Mouse (Mus musculus) heart, embryonic 13.5 days (tissue): ENCODE measurements at regions not wholly inside any gene's neighbourhood (a gene's known extent, or its start where the extent isn't known, plus 50 kb on each side); places are given as distances from the start of the nearest gene placed in this dataset.

ENCODE experiments used
- ATAC-seq: fragments of 200-750 bp; cut with Nextera tagmentation; 2 replicates; pipeline ENCODE4 v1.8.0; 2017; ENCODE audit warnings: moderate TSS enrichment; ENCODE audit not compliant: insufficient number of reproducible peaks, low FRiP score, low TSS enrichment; ENCODE audit errors: extremely low read depth
- H3K27ac ChIP-seq: fragments of 300-500 bp; sonication (generic); replicated peaks from 2 replicates; pipeline ENCODE4 v1.5.1; 2015; ENCODE audit warnings: moderate library complexity, mild to moderate bottlenecking, inconsistent platforms
- H3K27me3 ChIP-seq: fragments of 300-500 bp; sonication (generic); replicated peaks from 2 replicates; pipeline ENCODE4 v1.6.1; 2015; ENCODE audit warnings: mild to moderate bottlenecking, inconsistent platforms
- H3K36me3 ChIP-seq: fragments of 300-500 bp; sonication (generic); 2 replicates; pipeline ENCODE4 v1.6.1; 2015; ENCODE audit warnings: mild to moderate bottlenecking, inconsistent platforms
- H3K4me1 ChIP-seq: fragments of 300-500 bp; sonication (generic); 2 replicates; pipeline ENCODE4 v1.6.1; 2015; ENCODE audit warnings: inconsistent platforms
- H3K4me2 ChIP-seq: fragments of 300-500 bp; sonication (generic); 2 replicates; pipeline ENCODE4 v1.6.1; 2015; ENCODE audit warnings: inconsistent platforms, mild to moderate bottlenecking, moderate library complexity
- H3K4me3 ChIP-seq: fragments of 300-500 bp; sonication (generic); 2 replicates; pipeline ENCODE4 v1.5.1; 2015; ENCODE audit warnings: moderate library complexity, mild to moderate bottlenecking, inconsistent platforms
- H3K9ac ChIP-seq: fragments of 300-500 bp; sonication (generic); 2 replicates; pipeline ENCODE4 v1.6.1; 2015; ENCODE audit warnings: inconsistent platforms, mild to moderate bottlenecking, moderate library complexity
- H3K9me3 ChIP-seq: fragments of 300-500 bp; sonication (generic); 2 replicates; pipeline ENCODE4 v1.6.1; 2016; ENCODE audit warnings: inconsistent platforms
- WGBS: fragments of 180-500 bp; shearing (Covaris S2); methylation state at CpG from one replicate; pipeline ENCODE4 v1.1.7; 2015; ENCODE audit warnings: mixed read lengths; 5-methylcytosine and 5-hydroxymethylcytosine counted together

DNA sequence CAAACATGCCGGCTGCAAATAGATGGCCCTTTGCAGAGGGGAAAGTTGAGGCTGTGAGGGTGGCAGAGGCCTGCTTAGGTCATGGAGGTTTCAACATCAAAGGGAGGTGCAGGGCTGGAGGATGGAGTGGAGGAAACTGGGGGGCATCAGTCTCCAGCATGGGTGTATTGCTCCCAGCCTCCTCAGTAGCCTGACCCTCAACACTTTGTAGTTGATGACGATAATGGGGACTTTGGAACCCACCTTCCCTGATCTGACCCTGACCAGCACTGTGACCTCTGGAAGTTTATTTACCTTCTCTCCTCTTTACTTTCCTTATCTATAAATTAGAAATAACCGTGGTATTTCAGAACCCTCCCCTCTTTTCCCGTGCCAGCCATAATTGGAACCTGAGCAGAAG lies 56.2 kb downstream of the Gm26897 start:
- H3K27me3 ChIP-seq = no peaks in the 10 kb centered on the region
- H3K36me3 ChIP-seq = no peaks in the 10 kb centered on the region
- peak overlapping the region; percentile 76 for H3K27ac ChIP-seq
- no peak for ATAC-seq
- H3K4me3 ChIP-seq = no peak overlapping the region
- H3K9me3 ChIP-seq = no peaks in the 10 kb centered on the region
- peaks cover 53% of the 10 kb centered on the region for H3K4me1 ChIP-seq
- no peak overlapping the region for H3K9ac ChIP-seq
- WGBS = 28% methylated on average over 4 of the region's 4 CpGs
- no peak overlapping the region for H3K4me2 ChIP-seq

DNA sequence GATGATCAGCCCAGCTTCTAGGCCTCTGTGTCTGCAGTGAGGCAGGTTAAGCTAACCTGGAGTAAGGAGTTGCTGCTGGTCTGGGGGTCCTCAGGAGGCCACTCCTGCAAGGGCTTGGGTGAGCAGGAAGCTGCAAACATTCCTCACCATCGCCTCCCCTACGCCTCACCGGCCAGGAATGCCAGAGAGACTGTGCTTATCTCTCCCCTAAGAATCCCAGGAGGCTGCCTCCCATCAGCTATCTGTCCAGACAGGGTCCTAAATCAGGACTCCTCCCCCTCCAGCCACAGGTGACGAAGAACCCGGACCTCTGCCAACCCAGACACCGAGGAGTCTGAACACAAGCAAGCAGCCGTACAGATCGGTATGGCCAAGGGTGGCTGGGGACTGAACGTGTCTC lies 56.8 kb downstream of the Gm26897 start:
- Histone ChIP-seq H3K36me3 (no peaks in the 10 kb centered on the region), H3K27ac (peak overlapping the region; percentile 76), H3K9ac (no peak overlapping the region), H3K4me1 (peaks cover 58% of the 10 kb centered on the region), H3K4me3 (no peak overlapping the region), H3K27me3 (no peaks in the 10 kb centered on the region), H3K9me3 (no peaks in the 10 kb centered on the region), H3K4me2 (peak overlapping the region; percentile 22; the same call in 1 of the 2 replicates)
- 13% methylated on average over 9 of the region's 9 CpGs for whole genome bisulfite sequencing
- ATAC-seq = no peak

DNA sequence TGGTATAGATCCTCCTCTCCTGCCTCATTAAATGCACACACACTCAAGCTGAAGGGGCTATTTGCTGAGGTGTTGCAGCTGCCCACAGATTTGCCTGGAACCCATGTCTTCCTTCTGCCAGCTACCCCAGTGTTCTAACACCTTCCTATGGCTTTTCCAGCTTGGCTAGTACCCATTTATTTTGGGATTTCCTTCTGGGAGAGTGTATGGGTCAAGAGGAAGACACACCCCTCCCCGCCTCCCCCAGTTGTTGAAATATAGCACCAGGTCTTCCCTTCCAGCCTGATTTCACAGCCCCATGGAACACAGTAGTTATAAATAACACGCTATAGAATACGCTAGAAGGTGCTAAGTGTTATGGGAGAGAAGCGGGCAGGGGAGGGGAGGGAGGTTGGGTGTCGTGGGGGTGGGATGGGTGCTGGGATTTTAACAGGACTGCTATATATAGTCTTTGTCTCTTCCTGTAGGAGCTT lies 57.4 kb downstream of the Gm26897 start:
- Histone ChIP-seq H3K4me1 (peaks cover 58% of the 10 kb centered on the region), H3K27me3 (no peaks in the 10 kb centered on the region), H3K27ac (peak overlapping the region; percentile 76), H3K36me3 (no peaks in the 10 kb centered on the region), H3K9ac (no peak overlapping the region), H3K9me3 (no peaks in the 10 kb centered on the region), H3K4me2 (no peak overlapping the region), H3K4me3 (no peak overlapping the region)
- 38% methylated on average over 5 of the region's 5 CpGs for WGBS
- ATAC-seq = no peak

DNA sequence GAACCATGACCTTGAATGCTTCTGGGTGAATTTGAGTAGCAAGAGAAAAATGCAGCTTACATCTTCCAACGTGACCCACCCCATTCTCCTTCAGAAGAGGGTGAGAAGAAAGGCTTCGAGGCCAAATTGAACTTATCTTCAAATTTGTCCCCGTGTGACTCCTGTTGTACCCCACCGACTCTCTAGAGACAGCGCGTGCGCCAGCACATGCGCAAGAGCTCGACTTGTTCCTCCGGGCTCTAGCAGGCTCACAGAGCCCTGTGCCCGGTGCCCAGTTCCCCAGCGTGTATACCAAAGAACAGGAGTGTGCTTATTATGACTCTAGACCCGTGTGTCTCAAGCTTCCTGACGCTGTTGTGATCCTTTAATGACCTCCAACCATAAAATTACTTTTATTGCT lies 59.0 kb downstream of the Gm26897 start:
- H3K9ac ChIP-seq = no peak overlapping the region

DNA sequence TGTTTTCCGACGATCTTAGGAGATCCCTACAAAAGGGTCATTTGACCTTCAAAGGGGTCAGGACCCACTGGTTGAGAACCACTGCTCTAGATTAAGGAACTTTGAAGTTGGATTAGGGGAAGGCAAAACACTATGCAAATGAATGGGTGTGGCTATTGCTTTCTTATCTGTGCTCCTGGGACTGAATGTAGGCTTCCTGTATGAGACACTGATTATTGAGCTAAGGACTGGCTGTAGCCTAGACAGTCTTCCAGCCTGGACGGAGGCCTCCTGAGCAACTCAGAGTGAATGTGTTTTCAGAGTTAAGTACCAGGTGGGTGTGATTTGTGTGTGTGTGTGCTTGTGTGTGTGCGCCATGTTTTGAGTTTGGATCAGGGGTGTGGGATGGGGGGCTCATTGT lies 59.5 kb downstream of the Gm26897 start:
- H3K9ac ChIP-seq = no peak overlapping the region
- no peak overlapping the region for H3K4me2 ChIP-seq
- WGBS = 60% methylated on average over 4 of the region's 4 CpGs
- ATAC-seq = no peak
- no peak overlapping the region for H3K4me3 ChIP-seq
- peaks cover 58% of the 10 kb centered on the region for H3K4me1 ChIP-seq
- H3K9me3 ChIP-seq = no peaks in the 10 kb centered on the region
- H3K27ac ChIP-seq = no peak overlapping the region
- H3K36me3 ChIP-seq = no peaks in the 10 kb centered on the region
- H3K27me3 ChIP-seq = no peaks in the 10 kb centered on the region

More for the DNA sequence above, 59.0 kb downstream of the Gm26897 start:
- H3K27ac ChIP-seq = no peak overlapping the region
- no peaks in the 10 kb centered on the region for H3K9me3 ChIP-seq
- no peaks in the 10 kb centered on the region for H3K36me3 ChIP-seq
- no peak overlapping the region for H3K4me2 ChIP-seq
- no peak for ATAC-seq
- H3K4me1 ChIP-seq = peaks cover 58% of the 10 kb centered on the region
- WGBS = 81% methylated on average over 14 of the region's 14 CpGs
- no peak overlapping the region for H3K4me3 ChIP-seq
- no peaks in the 10 kb centered on the region for H3K27me3 ChIP-seq

DNA sequence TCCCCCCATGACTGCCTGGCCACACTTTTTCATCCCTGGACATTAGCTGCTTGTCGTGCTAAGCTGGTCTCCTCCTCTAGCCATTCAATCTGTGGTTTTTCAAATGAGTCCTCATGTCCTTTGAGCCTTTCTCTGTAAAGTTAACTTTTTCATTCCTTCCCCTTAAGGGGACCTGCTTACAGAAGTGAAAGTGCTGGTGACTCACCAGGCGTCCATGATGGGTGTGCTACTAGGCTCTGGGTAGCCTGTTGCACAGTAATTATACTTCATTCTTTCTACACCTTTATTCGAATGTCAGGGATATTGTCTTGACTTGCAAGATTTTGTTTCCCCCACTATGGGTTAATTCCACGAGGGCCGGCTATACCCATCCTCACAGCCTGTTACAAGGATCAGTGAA lies 63.2 kb downstream of the Gm26897 start:
- no peak overlapping the region for H3K27ac ChIP-seq
- no peak for ATAC-seq
- no peak overlapping the region for H3K4me2 ChIP-seq
- H3K27me3 ChIP-seq = 0 out of 2 replicates have a peak, but pooled peaks cover 4% of the 10 kb centered on the region
- H3K4me1 ChIP-seq = peaks cover 49% of the 10 kb centered on the region
- no peaks in the 10 kb centered on the region for H3K9me3 ChIP-seq
- H3K9ac ChIP-seq = no peak overlapping the region
- H3K4me3 ChIP-seq = no peak overlapping the region
- WGBS = 76% methylated on average over 5 of the region's 5 CpGs
- H3K36me3 ChIP-seq = no peaks in the 10 kb centered on the region

DNA sequence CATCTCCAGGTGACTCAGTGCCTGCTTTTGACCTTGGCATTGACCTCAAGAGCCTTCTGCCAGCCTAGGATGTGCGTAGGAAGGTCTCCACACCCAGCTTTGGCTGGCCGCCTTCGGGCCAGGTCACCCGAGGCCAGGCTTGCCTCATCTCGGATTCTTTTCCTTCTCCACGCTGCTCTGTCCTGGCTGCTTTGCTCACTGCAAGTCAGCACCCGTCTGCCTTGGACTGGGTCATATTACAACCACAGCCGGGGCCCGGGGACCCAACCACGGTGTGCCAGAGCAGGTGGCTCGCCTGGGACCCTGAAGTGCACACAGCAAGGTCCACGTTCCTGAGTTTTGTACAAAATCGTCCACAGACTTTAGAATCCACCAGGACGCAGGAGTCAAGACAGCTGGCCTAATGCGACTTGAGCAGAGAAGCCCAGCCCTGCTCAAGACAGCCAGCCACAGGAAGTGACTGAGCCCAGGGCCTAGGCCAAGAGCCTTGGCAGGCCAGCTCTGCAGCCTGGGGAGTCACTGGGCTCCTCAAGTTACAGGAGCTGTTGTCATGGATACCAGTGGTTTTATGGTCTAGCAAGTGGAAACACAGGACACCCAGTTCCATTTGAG lies 66.1 kb downstream of the Gm26897 start:
- peak overlapping the region; percentile 66 for H3K27ac ChIP-seq
- H3K9me3 ChIP-seq = no peaks in the 10 kb centered on the region
- no peaks in the 10 kb centered on the region for H3K36me3 ChIP-seq
- no peak overlapping the region for H3K9ac ChIP-seq
- no peak for ATAC-seq
- H3K4me1 ChIP-seq = peaks cover 20% of the 10 kb centered on the region
- WGBS = 31% methylated on average over 15 of the region's 15 CpGs
- H3K27me3 ChIP-seq = peaks cover 6% of the 10 kb centered on the region; the same call in 1 of the 2 replicates
- H3K4me2 ChIP-seq = no peak overlapping the region
- no peak overlapping the region for H3K4me3 ChIP-seq

DNA sequence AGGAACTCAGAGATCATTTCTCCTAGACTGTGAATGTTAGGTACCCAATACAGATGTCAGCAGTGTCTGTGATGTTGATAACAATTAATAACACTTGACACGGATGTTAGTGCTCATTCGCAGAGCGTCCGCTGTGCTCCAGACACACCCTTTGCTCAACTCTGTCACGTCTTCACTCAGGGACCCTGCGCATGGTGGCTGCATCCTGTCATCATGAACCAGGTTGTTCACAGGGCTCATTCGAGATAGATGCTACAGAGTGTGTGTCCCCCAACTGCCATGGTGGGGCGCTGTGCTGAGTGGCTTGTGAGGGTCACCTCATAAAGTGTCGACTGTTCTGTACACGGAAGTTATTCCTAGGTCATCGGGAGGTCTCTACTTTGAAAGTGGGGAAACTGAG lies 66.8 kb downstream of the Gm26897 start:
- peaks cover 13% of the 10 kb centered on the region for H3K27me3 ChIP-seq
- H3K9me3 ChIP-seq = no peaks in the 10 kb centered on the region
- H3K36me3 ChIP-seq = no peaks in the 10 kb centered on the region
- H3K9ac ChIP-seq = no peak overlapping the region
- H3K4me2 ChIP-seq = no peak overlapping the region
- no peak for ATAC-seq
- H3K4me1 ChIP-seq = peaks cover 15% of the 10 kb centered on the region
- WGBS = 78% methylated on average over 11 of the region's 11 CpGs
- H3K27ac ChIP-seq = no peak overlapping the region
- H3K4me3 ChIP-seq = no peak overlapping the region

DNA sequence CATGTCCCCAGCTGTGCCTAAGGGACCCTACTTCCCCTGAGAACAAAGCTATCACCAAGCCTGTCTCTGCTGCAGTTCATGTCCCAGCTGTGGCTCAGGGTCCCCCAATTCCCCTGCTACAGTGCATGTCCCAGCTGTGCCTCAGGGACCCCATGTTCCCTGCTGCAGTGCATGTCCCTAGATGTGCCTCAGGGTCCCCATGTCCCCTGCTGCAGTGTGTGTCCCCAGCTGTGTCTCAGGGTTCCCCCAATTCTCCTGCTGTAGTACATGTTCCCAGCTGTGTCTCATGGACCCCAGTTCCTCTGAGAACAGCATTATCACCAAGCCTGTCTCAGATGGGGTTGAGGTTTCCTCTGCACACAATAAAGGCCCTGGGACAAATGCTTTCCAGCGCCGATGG lies 67.3 kb downstream of the Gm26897 start:
- H3K4me1 ChIP-seq = peaks cover 20% of the 10 kb centered on the region
- no peak for ATAC-seq
- no peak overlapping the region for H3K4me2 ChIP-seq
- H3K36me3 ChIP-seq = no peaks in the 10 kb centered on the region
- no peak overlapping the region for H3K27ac ChIP-seq
- WGBS = 72% methylated on average over 2 of the region's 2 CpGs
- H3K4me3 ChIP-seq = no peak overlapping the region
- peaks cover 18% of the 10 kb centered on the region for H3K27me3 ChIP-seq
- no peak overlapping the region for H3K9ac ChIP-seq
- H3K9me3 ChIP-seq = no peaks in the 10 kb centered on the region

DNA sequence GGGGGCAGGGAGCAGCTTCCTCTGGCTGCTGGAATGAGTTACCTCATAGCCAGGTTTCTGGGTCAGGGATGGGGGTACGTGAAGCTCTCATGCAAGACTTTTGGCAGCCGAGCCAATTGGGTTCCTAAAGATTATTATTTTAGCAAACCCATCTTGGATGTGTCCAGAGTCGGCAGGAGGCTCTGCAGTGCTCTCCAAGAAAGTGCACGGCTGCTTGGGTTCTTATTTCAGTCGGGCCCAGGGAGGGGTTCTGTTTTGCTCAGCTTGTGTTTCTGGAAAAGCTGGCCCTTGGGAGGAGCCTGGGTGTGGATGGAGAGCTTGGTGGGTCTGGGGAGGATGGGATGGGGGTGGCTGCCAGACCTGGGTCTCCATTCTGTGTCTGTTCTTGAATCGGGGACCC lies 70.8 kb downstream of the Gm26897 start:
- Histone ChIP-seq H3K4me3 (no peak overlapping the region), H3K9me3 (no peaks in the 10 kb centered on the region), H3K9ac (no peak overlapping the region), H3K36me3 (no peaks in the 10 kb centered on the region), H3K4me2 (no peak overlapping the region), H3K27me3 (peaks cover 23% of the 10 kb centered on the region), H3K27ac (no peak overlapping the region), H3K4me1 (peaks cover 16% of the 10 kb centered on the region)
- ATAC-seq = no peak
- WGBS = 59% methylated on average over 6 of the region's 6 CpGs

DNA sequence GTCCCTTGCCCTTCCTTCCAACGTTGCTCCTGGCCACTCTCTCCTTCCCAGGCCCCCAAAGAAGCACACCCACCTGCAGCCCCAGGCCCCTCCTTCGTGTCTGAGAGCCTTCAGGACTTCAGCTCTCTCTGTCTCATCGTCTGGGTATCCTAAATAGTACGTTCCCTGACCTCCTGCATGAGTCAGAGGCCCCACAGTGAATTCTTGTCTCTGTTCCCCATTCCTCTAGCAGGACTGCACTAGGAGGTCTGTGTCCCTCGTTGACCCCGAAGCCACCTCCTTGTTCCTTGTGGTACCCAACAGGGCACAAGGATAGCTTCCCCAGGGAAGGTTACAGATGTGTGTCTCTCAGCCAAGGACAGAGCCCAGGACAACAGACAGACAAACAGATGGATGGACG lies 71.4 kb downstream of the Gm26897 start:
- H3K27me3 ChIP-seq = peaks cover 23% of the 10 kb centered on the region
- no peak for ATAC-seq
- H3K27ac ChIP-seq = no peak overlapping the region
- no peaks in the 10 kb centered on the region for H3K9me3 ChIP-seq
- H3K9ac ChIP-seq = no peak overlapping the region
- 50% methylated on average over 7 of the region's 7 CpGs for WGBS
- H3K4me3 ChIP-seq = no peak overlapping the region
- H3K4me1 ChIP-seq = peaks cover 11% of the 10 kb centered on the region
- H3K4me2 ChIP-seq = no peak overlapping the region
- H3K36me3 ChIP-seq = no peaks in the 10 kb centered on the region

DNA sequence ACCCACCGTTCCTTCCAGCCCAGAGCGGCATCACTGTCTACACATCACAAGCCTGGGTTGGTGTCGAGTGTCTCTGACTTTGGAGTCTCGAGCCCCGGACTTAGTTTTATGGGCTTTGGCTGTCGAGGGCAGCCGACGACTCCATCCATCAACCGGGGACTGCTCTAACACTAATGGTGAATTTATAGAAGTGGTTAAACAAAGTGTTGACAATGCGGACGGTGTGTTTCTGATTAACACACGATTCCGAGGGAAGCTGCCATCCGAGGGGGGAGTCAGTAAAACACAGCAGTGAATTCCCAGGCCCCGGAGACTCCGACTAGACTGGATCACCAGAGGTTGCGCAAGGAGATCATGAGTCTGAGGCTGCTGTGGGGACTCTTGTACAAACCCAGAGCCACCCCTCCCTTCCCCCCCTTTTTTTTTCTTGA lies 72.1 kb downstream of the Gm26897 start:
- 24% methylated on average over 17 of the region's 17 CpGs for WGBS
- Histone ChIP-seq H3K4me1 (peaks cover 14% of the 10 kb centered on the region), H3K36me3 (no peaks in the 10 kb centered on the region), H3K9ac (peak overlapping the region; percentile 10; the same call in 1 of the 2 replicates), H3K4me2 (no peak overlapping the region), H3K4me3 (no peak overlapping the region), H3K27me3 (peaks cover 25% of the 10 kb centered on the region), H3K27ac (no peak overlapping the region), H3K9me3 (no peaks in the 10 kb centered on the region)
- ATAC-seq = no peak
